Mouse (Mus musculus) spleen, postnatal 4 days (tissue): ENCODE measurements around the gene Usp33.
"Not testable (repeated sequence)": the region's sequence is repeated elsewhere in the genome, so short reads cannot be mapped to it uniquely, and the experiment has no call there.

Experiments
- DNase-seq, 2 experiments: peaks; one replicate each; pipeline ENCODE4 v3.0.0; 2022; ENCODE audit warnings: low spot score in 2 of 2

The Usp33 gene

DNA sequence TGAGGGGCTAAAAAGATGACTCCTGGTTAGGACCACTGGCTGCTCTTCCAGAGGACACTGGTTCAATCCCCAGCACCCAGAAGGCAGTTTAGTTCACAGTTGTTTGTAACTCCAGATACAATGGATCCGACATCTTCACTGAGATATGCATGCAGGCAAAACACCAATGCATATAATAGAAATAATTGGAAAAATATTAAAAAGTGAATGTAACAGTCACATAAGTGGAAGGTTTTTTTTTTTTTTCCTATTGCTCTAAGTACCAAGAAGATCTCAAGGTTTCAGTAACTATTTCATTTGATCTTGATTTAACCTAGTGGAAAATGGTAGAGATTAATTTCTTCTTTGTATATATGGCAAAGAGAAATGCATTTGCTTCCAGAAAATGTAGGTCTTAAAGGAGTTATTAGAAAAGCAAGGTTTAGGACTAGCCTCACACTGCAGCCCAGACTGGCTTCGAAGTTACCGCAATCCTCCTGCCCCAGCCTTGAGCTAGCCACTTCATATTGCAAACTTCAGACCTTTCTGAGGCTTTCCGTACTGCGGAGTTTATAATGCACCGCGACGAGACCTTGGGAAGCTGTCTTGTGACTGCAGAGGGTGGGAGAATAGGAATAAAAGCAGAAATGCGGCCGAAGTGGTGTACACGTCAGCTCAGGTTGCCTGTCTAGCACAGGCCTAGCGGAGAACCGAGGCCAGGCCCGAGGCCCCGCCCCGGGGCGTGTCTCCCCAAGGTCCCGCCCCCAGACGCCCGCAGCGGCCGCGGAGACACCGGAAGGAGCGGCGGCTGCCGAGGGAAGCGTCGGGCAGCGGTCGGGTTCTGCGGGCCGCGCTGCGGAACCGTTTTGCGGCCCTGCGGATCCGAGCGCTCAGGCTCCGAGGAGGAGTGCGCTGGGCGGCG, at the start of gene Usp33:
Gene Usp33, plus strand, starts transcription at position 747 of the 901 bp plus-strand sequence.
- DNase-seq: peak; percentile 96 to 98

DNA sequence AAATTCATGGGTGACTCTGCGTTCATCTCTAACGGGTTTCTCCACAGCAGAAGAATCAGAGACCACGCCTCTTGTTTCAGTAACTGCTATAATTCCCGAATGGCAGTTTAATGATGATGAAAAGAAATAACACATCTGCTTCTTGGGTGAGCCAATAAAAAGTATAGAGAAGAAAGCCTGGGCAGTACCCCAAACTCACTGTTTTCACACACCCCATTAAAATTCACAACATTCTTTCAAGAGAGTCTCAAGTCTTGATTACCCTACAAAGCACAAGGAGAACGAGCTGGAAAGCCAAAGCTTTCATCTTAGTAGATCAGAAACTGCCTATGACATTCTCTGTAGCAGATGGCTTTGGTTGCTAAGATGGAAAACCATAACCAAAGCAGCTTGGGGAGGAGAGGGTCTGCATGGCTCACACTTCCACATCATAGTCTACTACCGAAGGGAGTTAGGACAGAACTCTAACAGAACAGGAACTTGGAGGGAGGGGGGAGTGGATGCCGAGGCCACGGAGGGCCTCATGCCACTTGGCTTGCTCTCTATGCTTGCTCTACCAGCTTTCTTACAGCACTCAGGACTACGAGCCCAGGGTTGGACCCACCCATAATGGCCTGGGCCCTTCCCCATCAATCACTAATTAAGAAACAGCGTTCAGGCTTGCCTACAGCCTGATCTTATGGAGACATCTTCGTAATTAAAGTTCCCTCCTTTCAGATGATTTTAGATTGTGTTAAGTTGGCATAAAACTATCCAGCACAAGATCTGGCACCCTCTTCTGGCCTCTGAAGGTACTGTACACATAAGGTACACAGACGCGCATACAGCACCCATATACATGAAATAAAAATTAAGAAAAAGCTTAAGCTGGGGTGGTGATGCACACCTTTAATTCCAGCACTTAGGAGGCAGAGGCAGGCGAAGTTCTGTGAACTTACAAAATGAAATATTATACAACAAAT, 45.6 kb upstream of the Usp33 start:
- DNase-seq: no peak

DNA sequence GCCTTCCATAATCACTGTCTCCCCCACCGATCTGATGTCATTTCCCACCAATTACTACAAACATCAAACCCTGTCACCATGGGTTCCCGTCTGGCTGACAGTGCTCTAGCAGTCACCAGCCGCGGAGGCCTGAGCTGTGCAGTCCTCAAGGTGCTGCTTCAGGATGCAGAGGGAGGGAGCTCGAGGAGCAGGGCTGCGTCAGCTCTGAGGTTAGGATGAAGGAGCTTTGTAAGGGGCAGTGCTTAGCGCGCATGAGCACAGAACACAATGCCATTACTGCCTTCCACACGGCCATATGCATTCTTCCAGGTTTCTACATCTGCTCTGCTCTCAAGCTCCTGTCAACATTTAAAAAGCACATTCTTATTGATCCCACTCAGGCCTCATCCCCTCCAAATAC, 43.3 kb upstream of the Usp33 start:
- no peak for DNase-seq

DNA sequence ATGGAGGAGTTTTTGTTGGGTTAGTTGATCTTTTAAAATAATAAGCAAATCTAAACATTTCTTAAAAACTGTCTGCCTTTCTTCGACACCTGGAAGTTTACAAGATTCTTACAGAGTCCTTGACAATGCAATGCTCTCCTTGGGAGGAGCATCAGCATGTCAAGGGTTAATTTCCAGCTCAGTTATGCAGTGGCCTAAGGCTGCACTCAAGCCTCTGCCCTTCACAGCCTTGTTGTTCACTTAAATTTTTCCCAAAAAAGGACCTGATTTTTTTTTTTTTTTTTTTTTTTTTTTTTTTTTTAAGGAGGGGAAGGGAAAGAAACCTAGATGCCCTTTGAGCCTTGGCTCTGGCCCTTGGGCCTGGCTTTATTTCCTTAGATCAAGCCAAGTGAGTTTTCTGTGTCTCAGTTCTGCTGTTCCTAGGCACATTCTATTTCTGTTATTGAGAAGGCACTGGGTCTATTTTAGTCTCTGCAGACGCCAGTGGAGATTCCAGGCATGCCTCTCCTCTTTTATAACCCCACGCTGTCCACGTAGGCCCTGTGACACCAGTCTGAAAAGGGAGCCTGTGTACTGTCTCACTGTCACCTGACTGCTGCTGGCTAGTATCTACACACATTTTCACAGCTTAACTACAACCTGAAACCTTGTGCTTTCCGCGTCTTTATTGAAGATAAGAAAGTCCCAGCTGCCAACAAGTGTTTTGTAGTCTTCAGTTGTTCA, 42.0 kb upstream of the Usp33 start:
- no peak for DNase-seq

DNA sequence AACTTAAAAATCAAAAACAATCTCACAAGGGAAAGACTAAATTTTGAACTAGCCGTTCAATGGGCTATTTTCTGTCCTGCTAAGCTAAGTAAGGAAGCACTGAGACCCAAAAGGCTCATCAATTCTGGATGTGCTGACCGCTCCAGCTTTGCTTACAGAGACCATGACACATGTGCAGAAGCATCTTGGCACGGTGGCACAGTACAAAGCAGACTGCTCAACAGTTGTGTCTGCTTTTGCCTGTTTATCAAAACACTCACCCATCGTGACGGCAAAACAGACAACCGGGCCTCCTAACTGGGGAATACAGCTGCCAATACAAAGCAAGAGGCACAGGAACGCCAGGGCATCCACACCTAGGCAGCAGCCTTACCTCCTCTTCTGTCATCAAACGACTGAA, 41.2 kb upstream of the Usp33 start:
- no peak for DNase-seq

DNA sequence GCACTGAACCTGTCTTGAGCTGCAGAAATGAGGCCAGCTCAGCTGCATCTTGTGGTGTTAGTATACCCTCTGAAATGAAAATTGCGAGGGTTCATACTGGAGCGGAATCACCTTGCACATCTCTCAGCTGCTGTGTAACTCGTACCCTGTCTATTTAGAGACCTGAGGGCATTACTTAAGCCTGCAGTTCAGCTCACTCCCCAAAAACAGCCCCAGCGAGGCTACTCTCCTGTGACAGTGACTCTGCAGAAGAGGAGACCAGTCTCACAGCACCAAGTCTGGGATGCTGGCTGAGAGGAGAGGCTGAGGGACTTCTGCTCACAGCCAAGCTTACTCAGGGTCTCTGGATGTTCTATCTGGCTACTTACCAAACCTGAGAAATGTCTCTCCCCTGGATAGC, 40.3 kb upstream of the Usp33 start:
- DNase-seq: no peak

DNA sequence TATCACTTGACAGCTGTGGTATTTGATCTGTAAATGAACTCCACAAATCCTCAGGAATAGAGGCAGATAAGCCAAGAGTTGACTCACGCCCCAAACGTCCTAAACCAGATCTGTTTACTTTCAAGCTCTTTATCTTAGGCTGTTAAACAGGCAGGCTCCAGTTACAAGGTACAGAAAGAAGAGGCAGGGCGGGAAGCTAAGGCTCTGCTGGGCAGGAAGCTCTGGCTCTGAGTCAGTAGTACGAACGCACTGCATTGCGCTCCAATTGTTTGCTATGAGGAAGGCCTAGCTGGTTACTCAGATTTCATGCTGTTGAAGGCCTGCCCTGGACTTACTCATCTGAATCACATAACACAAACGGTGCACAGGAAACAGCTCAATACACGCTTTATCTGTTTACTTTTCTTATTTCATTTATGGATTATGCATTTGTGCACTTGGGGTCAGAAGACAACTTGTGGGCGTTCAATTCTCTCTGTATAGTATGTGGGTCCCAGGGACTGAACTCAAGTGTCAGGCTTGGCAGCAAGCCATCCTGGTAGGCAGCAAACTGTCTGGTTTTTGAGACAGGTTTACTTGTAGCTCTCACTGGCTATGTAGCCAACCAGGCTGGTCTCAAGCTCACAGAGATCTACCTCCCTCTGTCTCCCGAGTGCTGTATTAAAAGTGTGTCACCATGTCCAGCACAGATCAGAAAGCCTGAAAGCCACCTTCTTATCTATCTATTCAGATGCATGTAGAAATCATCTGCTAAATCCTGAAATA, 37.6 kb upstream of the Usp33 start:
- DNase-seq: no peak

DNA sequence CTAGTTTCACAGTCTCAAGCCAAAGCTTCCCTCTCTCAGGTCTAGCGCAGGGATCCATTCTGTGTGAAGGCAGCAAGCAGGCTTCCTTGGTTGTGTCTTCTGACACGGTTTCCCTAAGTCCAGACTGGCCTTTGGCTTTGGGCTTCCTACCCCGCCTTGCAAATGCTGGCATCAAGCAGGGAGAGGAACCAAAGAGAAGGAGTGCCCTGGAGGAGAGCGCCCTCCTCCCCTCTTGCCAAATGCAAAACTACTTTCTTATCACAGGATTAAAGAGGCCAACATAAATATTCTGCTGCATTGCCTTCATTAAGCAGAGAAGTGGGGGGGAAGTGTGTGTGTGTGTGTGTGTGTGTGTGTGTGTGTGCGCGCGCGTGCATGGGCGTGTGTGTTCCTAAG, 37.0 kb upstream of the Usp33 start:
- no peak for DNase-seq

DNA sequence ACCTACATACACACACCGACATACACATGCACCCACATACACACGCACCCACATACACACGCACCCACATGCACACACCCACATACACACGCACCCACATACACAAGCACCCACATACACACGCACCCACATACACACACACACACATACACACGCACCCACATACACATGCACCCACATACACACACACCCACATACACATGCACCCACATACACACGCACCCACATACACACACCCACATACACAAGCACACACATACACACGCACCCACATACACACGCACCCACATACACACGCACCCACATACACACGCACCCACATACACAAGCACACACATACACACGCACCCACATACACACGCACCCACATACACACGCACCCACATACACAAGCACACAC, 31.6 kb upstream of the Usp33 start:
- DNase-seq: not testable (repeated sequence)

DNA sequence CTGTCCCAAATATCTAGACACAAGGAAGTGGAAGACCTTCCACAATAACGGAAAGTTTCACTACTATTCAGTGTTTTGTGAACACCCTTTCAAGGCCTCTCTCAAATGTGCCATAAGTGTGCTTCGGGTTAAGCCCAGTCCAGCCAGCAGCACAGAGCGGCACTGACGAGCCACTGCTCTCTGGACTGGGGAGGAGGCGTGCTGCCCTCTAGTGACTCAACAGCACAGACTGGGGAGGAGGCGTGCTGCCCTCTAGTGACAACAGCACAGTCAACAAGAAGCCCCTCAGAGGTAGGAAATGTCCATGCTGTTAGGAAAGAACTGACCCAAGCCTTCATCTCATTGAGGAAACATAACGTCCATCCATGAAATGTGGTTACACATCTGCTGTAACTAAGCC, 30.7 kb upstream of the Usp33 start:
- peak; percentile 77 to 87 for DNase-seq

DNA sequence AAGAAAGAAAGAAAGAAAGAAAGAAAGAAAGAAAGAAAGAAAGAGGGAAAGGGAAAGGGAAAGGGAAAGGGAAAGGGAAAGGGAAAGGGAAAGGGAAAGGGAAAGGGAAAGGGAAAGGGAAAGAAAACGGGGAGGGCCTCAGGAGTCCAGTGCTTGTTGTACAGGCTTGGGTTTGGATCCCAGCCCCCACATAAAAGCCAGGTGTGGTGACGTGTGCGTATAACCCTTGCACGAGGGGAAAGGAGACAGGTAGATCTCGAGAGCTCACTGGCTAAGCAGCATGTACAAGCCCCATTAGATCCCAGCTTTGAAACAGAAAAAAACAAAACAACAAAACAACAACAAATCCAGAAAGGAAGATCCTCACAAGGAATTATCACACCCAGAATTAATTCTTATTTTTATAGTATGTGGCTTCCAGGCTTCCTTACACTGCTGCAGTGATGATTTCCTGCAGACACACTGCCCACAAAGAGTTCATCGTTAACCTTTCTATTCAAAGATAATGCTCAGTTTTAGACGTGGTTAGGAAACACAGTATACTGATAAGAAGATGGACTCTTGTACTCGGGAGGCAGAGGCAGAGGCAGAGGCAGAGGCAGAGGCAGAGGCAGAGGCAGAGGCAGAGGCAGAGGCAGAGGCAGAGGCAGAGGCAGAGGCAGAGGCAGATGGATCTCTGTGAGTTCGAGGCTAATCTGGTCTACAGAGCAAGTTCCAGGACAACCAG, 29.7 kb upstream of the Usp33 start:
- not testable (repeated sequence) for DNase-seq

DNA sequence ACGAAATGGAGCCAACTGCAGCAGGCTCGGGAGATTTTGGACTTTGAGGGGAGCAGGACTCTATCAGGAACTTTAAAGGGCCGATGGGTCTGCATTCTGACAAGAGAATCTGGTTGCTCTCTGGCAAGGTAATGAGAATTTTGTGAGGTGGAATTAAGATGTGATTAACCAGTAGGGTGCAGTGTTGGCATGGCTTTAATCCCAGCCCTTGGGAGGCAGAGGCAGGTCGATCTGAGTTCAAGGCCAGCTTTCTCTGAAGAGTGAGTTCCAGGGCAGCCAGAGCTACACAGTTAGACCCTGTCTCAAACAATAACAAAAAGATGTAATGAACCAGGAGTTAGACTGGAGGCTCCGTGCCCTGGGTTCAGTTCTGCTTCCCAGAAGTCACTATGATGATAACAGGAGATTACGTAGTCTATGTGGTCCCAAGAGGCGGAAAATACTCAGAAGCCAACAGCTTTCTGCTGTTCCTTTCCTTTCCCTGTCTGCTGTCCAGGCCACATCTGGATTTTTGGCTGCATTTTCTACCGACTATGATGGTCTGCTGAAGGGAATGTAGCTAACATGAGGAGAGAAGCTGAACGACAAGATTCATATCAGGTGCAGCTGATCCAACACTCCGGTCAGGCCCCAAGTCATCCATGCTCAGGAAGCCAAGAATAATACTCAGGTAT, 25.2 kb upstream of the Usp33 start:
- no peak for DNase-seq

DNA sequence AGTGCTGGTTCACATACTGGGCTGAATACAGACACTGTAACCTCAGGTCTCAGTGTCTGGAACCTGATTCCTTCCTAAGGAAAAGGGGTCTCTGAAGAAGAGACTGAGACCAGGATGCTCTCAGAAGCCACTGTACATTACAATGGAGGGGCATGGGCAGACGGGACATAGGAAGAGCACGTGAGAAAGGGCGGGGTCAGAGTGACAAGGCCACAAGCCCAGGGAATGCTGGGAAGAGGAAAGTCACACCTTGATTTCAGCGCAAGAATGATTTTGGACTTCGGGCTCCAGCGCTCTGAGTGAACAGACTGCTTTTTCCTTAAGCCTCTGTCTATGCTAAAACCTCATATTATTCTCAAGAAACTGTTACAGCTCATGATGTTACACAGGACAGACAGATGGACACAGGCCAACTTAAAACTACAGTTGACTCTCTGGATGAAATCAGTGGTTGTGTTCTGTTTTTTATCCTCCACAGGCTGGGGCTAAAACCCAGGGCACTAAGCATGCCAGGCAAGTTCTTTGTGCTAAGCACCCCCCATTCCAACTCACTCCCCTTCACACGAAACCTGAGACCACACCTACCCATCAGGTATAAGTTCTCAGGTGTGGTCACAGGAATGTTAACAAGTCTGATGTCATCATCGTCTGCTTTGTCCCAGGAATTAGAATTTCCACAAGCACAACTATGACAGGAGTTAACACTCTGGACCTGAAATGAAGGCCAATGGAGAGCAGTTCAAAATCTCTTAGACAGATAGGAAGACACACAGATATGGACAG, 24.3 kb upstream of the Usp33 start:
- no peak for DNase-seq

DNA sequence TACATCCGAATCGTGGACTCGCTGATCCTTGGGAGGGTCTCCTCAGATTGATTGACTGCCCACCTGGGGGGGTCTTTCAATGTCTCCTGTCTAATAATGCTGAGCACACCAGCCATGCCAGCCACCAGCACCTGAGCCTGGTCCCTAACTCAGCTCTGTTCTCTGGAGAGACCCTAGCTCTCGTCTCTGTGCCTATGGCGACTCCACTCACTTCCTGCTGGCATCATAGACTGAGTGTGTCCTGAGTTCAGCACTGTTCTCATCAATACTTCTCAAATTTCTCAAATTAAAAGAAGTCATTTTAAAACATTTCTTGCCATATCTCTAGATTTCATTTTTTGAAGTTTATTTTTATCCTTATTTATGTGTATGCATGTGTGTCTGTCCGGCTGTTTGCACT, 14.2 kb upstream of the Usp33 start:
- no peak for DNase-seq

DNA sequence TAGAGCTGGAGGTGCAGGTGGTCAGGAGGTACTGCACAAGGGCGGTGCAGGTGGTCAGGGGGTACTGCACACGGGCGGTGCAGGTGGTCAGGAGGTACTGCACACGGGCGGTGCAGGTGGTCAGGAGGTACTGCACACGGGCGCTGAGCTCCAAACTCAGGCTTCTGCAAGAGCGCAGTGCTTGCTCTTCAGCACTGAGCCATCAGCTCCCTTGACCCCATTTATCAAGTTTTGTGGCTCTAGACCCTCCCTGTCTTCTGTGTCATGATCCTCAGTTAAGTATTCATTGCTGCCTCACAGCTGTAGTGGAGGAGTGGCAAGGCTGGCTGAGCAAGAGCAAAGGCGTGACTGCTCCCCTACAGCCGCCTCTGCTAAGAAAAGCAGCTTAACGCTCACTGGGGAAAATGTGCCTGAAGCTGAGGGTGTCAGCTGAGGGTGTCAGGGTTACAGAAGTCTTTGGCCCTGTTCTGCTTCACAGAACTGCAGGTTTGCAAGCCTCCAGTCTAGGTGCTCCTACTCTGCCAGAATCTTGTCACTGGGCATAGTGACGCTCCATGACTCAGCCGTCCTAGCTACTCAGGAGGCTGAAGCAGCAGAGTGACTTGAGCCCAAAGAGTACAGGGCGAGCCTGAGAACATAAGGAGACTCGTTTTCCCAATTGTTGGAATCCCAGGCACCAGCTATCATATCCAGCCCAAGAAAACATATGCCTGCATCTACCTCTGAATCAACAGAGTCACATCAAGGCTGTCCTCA, 13.6 kb upstream of the Usp33 start:
- no peak for DNase-seq

DNA sequence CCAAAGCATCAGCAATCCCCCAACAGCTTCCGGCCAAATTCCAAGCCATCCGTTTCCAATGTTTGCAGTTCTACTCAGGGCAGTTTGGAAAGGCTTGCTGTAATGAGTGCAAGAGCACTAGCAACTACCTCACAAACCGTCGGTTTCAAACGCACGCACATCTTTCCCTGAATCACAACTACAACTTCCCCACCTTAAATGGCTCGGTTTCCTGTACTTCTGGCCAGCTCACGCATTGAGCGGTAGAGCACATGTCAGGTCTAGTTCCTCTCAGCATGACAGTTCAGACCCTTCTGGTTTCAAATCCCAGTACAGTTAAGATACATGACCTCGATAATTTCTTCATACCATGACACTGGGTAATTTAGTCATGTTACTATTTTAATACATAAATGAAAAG, 12.6 kb upstream of the Usp33 start:
- no peak for DNase-seq

DNA sequence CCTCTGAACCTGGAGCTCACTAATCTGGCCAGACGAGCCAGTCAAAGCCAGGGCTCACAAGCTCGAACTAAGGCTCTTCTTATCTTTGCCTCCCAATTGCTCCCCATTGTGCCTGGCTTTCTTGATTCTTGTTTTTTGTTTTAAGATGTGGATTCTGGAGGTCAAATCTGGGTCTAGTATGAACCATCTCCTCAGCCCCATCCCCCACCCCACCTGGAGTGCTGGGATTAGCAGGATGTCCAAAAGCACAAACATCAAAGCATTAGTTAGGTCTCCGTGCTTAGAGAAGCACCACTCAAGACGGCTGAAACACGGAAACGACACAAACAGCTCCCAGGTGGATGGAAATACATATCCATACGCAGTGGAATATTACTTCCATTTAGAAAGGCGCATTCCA, 10.2 kb upstream of the Usp33 start:
- no peak for DNase-seq

DNA sequence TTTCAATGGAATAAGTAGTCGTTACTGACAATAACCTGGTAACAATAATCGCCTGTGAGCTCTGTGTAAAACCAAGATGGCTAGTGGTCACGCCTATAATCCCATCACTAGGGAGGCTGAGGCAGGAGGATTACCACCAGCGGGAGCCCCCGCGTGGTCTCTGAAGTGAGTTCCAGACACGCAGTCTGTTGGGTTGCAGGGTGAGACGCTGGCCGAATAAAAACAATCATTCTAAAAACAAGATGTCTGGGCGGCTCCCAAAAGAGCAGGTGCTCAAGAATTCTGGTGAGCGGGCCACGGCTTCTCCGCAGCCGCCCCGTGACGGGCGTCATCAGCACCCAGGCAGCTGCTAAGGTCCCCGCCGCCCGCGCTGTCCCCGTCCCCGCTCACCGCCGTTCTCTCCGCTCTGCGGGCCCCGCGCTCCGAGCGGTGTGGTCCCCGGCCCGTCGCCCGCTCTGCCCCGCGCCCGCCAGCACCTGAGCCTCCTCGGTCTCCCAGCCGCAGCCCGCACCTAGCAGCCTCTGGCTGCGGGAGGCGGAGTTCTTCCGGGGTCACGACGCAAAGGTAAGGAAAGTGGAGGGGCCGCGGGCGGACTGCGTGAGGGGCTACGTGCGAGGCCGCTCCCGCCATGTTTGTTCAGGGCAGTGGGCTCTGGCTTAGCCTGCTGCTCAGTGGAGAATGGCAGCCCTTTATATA, 6.3 kb upstream of the Usp33 start, which contains the start of gene Miga1:
Gene Miga1, minus strand, starts transcription at position 546 of the 696 bp plus-strand sequence.
- peak; percentile 61 to 83 for DNase-seq
